Mouse (Mus musculus): ENCODE results near the gene Ltk.

- TF ChIP-seq POLR2A (IDR thresholded peaks at IDR 0.05; ENCODE audit: borderline replicate concordance, low read depth, low read length) = no peak
- TF ChIP-seq CTCF (IDR thresholded peaks at IDR 0.05; ENCODE audit: low read depth, low read length) = no peak
Observed at GRCm38 (mm10) chr2:119803618-119804274, 43.5 kb upstream of the Ltk start.
